Mouse (Mus musculus): ENCODE data around the gene Hoxd12. TPM values are rescaled to one million over a fixed set of nuclear protein-coding genes. Genes with fewer than 3 reads are reported as not detected.

The Hoxd12 gene
- total RNA-seq, 2 experiments from 2014 or later, result not detected

- DNase-seq, result no peak
These were observed 11.4 kb upstream of the Hoxd12 start for GRCm38 (mm10) chr2:74663291-74663925.

DNA sequence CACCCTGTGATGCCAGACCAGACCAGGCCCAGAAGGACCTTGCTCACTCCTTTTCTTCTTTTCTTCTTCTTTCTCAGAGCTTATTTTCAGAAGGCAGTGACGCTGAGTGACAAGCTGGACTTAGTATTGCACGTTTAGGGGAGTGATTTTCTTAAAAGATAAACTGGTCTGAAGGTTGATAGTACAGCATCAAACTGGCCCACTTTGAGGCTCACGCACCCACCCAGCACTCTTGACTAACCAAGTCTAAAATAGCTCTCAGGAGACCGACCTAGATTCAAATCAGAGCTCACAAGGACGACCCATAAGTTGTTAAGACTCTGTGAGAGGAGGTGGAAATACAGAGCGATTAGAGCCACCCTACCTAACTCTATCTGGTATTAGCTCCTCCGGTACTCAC, 8.4 kb upstream of the Hoxd12 start:
- DNase-seq, result no peak

GRCm38 (mm10) chr2:74667191-74667841, 7.5 kb upstream of the Hoxd12 start:
- DNase-seq, result no peak

DNA sequence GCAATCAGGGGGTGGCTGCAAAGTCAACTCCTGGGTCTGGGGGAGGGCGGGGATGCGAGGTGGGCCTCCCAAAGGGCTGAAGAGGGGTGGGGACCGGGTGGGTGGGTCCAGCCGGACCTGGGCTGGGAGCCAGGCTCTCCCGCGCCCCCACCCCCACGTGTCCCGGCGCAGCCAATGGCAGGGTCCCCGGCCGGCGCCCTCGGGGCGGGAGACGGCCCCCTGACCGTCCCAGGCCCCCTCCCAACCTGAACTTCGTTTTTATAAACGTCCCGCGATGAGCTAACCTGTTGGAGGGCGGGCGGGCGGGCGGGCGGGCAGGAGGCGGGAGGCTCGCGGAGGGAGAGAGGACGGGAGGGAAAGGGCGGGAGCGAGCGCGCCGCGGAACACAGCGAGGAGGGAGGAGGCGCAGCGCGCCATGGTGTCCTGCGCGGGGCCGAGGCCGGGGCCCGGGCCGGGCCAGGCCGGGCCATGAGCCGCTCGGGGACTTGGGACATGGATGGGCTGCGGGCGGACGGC, 6.9 kb upstream of the Hoxd12 start, which contains the start of gene Hoxd13:
Gene Hoxd13 (plus strand): TSS at position 469 of the 516 bp plus-strand sequence.
- DNase-seq, result no peak

- no peak for DNase-seq
These were observed 6.2 kb upstream of the Hoxd12 start for GRCm38 (mm10) chr2:74668370-74669229.

DNA sequence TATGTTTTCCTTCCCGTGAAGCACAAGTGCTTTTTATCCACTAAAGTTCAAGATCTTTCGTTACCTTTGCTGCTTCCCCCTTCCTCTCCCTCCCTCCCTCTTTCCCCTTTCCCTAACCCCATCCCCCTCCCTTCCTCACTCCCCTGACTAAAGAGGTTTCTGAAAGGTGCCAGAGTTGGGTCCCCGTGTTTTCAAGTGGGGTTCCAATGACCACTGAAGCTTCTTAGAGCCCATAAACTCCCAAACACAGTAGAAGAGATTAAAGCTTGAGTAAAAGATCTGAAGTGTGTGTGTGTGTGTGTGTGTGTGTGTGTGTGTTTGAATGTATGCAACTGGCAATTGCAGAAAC, 5.6 kb upstream of the Hoxd12 start:
- DNase-seq, result no peak

DNA sequence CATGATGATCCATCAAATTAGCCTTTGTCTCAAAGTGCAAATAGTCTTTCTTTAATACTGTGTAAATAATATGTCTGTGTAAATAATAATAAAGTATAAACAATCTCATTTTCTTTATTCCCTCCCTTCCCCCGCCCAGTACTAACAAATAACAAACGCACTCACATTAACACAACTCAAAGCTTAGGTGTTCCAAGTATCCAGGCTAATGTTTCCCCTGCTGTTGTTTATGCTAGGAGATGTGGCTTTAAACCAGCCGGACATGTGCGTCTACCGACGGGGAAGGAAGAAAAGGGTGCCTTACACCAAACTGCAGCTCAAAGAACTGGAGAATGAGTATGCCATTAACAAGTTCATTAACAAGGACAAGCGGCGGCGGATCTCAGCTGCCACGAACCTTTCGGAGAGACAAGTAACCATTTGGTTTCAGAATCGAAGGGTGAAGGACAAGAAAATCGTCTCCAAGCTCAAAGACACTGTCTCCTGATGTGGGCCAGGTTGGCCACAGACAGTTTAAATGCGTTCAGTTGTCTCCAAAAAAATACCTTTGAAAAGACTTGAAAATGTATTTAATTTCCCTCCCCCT, 5.1 kb upstream of the Hoxd12 start:
- DNase-seq, result no peak

- no peak for DNase-seq
These were observed 4.1 kb upstream of the Hoxd12 start for GRCm38 (mm10) chr2:74670632-74671188.

DNA sequence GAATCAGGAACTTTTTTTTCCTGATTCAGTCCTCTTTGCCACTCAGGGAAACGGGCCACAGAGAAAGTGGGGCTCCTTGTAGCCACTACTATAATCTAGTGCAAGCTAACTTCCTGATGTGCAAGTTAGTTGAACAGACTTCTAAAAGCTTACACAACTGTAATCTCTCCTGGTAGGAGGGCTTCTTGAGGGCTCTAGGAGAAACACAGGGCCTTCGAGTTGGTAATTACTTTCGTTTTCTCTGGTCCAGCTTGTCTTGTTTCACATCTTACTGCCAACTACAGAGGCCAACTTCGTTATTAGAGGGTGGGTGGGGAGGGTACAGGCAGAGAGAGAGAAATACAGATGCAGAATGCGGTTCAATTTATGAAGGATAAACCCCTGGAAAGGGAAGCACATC, 3.0 kb upstream of the Hoxd12 start:
- DNase-seq, result no peak

- no peak for DNase-seq
These were observed 2.1 kb upstream of the Hoxd12 start for GRCm38 (mm10) chr2:74672481-74673362.

GRCm38 (mm10) chr2:74673835-74674425, 883 bp upstream of the Hoxd12 start:
- no peak for DNase-seq

DNA sequence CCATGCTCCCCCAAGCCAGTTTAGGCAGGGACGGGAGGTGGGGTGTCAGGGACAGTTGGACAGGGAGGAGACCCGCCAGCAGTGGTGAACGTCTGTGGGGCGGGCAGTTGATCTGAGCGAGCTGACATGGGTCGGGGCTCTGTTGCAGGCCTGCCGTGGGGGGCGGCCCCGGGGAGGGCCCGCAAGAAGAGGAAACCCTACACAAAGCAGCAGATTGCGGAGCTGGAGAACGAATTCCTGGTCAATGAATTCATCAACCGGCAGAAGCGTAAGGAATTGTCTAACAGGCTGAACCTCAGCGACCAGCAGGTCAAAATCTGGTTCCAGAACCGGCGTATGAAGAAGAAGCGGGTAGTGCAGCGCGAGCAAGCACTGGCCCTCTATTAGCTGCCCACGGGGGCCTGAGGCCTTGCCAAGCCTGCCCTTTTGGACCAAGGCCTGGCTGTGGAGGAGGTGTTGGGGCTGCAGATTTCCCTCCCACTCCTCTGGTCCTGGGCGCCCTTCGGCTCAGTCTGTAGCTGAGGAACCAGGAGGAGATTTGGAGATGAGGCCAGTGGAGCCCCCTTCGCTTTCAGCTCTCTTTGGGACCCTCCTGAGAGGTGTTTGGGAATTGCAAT, 961 bp downstream of the Hoxd12 start:
- no peak for DNase-seq

- DNase-seq, result no peak
These were observed 1.7 kb downstream of the Hoxd12 start for GRCm38 (mm10) chr2:74676376-74677052.

GRCm38 (mm10) chr2:74677106-74677505, 2.3 kb downstream of the Hoxd12 start:
- DNase-seq, result no peak

GRCm38 (mm10) chr2:74678891-74679595, 4.2 kb downstream of the Hoxd12 start, which contains the start of gene Hoxd11:
Gene Hoxd11, plus strand, starts transcription at chr2:74679557.
- DNase-seq, result no peak

- DNase-seq, result no peak
These were observed 4.8 kb downstream of the Hoxd12 start for GRCm38 (mm10) chr2:74679596-74679971.

GRCm38 (mm10) chr2:74679980-74680379, 5.2 kb downstream of the Hoxd12 start:
- no peak for DNase-seq

DNA sequence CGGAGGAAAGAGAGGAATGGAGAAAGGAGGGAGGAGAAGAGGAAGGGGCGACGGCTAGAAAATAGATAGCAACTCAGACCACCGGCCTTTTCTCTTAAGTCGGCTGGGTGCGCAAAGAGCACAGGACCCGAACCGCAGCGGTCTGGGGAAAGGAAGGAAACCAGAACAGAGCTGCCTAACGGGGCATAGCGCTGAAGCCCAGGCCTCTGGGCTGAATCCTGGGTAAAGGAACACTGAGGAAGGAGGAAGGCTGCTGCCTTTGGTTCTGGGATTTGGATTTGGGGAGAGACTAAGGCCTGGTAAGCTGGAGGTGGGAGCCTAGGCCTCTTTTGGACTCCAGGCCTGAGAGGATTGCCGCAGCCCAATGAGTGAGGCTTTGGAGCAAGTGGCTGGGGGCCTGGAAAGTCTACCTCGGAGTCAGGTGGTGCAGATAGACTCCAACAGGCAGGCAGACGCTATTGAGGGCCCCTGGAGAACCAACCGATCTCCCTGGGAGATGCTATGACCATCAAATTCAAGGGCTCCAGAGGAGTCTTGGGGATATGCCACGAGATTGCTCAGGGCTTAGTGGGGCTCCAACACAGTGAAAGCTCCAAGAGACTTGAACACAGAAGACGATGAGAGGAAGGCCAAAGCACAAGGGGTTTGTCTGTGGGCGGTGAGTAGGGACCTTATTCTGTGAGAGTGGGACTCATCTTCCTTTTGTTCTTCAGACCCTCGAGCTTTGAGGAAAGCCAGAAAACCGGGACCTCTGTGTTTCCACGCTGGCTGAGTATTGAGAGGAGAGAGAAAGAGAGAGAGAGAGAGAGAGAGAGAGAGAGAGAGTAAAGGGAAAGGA, 6.0 kb downstream of the Hoxd12 start:
- DNase-seq, result no peak

Measured in heart, adult 18-20 months (tissue).